Mouse (Mus musculus) MEL (cell line): ENCODE measurements at regions not wholly inside any gene's neighbourhood (a gene's known extent, or its start where the extent isn't known, plus 50 kb on each side); places are given as distances from the start of the nearest gene placed in this dataset.
A peak's percentile ranks its signal among the peaks of the same experiment; 100 is the strongest.

Experiments
- DNase-seq: peaks from one replicate; pipeline ENCODE4 v3.0.0; 2011; ENCODE audit warnings: low read depth, low spot score
- H3K27ac ChIP-seq: 2 replicates; pipeline ENCODE4 v1.5.1; 2012; ENCODE audit warnings: low read depth, mild to moderate bottlenecking, control low read depth, low read length, moderate library complexity; ENCODE audit not compliant: control insufficient read depth
- H3K27me3 ChIP-seq, 2 experiments: fragments of 150-350 bp in 1 of 2; sonication (generic) in 1 of 2; 2 replicates each; pipeline ENCODE4 v1.6.1; 2012; ENCODE audit warnings: low read length in 2 of 2, mild to moderate bottlenecking in 2 of 2, improper control_type of control experiment in 1 of 2, moderate library complexity in 1 of 2; ENCODE audit not compliant: insufficient read depth in 2 of 2, control insufficient read depth in 1 of 2
- H3K36me3 ChIP-seq, 2 experiments: 2 replicates each; pipeline ENCODE4 v1.6.1; 2012 to 2014; ENCODE audit warnings: low read length in 2 of 2, improper control_type of control experiment in 1 of 2, inconsistent platforms in 1 of 2, mild to moderate bottlenecking in 1 of 2; ENCODE audit not compliant: insufficient read depth in 2 of 2, control insufficient read depth in 1 of 2
- H3K4me1 ChIP-seq, 2 experiments: fragments of 150-350 bp in 1 of 2; sonication (generic) in 1 of 2; 2 replicates each; pipeline ENCODE4 v1.6.1; 2012; ENCODE audit warnings: low read length in 2 of 2, improper control_type of control experiment in 1 of 2, mild to moderate bottlenecking in 1 of 2; ENCODE audit not compliant: insufficient read depth in 2 of 2, control insufficient read depth in 1 of 2
- H3K4me3 ChIP-seq, 2 experiments: fragments of 150-350 bp in 1 of 2; sonication (generic) in 1 of 2; 2 replicates each; pipeline ENCODE4 v1.5.1; 2012; ENCODE audit warnings: low read depth in 2 of 2, low read length in 2 of 2, mild to moderate bottlenecking in 2 of 2, moderate library complexity in 2 of 2, control low read depth in 1 of 2, improper control_type of control experiment in 1 of 2; ENCODE audit not compliant: control insufficient read depth in 1 of 2, insufficient read depth in 1 of 2
- H3K79me2 ChIP-seq: 2 replicates; pipeline ENCODE4 v1.6.1; 2012; ENCODE audit warnings: mild to moderate bottlenecking, low read length, moderate library complexity; ENCODE audit not compliant: control insufficient read depth, poor library complexity, insufficient read depth
- H3K9ac ChIP-seq: 2 replicates; pipeline ENCODE4 v1.6.1; 2012; ENCODE audit warnings: low read depth, mild to moderate bottlenecking, control low read depth, low read length, moderate library complexity; ENCODE audit not compliant: control insufficient read depth, poor library complexity, severe bottlenecking
- H3K9me3 ChIP-seq: fragments of 150-350 bp; sonication (generic); replicated peaks from 2 replicates; pipeline ENCODE4 v1.6.1; 2012; ENCODE audit warnings: mild to moderate bottlenecking, low read length, improper control_type of control experiment, moderate library complexity; ENCODE audit not compliant: insufficient read depth
- BHLHE40 ChIP-seq: IDR thresholded peaks from 2 replicates; pipeline ENCODE4 v1.6.1; 2012; ENCODE audit warnings: low read depth, mild to moderate bottlenecking, inconsistent platforms, low read length, improper control_type of control experiment, borderline replicate concordance
- CHD1 ChIP-seq: IDR thresholded peaks from 2 replicates; pipeline ENCODE4 v1.6.1; 2012; ENCODE audit warnings: low read depth, mild to moderate bottlenecking, inconsistent platforms, low read length, improper control_type of control experiment
- CHD2 ChIP-seq: IDR thresholded peaks from 2 replicates; pipeline ENCODE4 v1.6.1; 2011; ENCODE audit warnings: low read length, improper control_type of control experiment
- CTCF ChIP-seq, 3 experiments: IDR thresholded peaks in 2 of 3; conservative IDR thresholded peaks in 1 of 3; 2 replicates each; pipeline ENCODE4 v1.5.1; 2011 to 2012; ENCODE audit warnings: low read length in 3 of 3, low read depth in 2 of 3, mild to moderate bottlenecking in 2 of 3, improper control_type of control experiment in 1 of 3, inconsistent platforms in 1 of 3, mixed read lengths in 1 of 3, moderate library complexity in 1 of 3; ENCODE audit not compliant: control insufficient read depth in 1 of 3, insufficient read depth in 1 of 3, poor library complexity in 1 of 3, severe bottlenecking in 1 of 3
- ELF1 ChIP-seq: IDR thresholded peaks from 2 replicates; pipeline ENCODE4 v1.6.1; 2014; ENCODE audit warnings: low read depth, mild to moderate bottlenecking, inconsistent platforms, low read length, improper control_type of control experiment, moderate library complexity
- GATA1 ChIP-seq: IDR thresholded peaks from 2 replicates; pipeline ENCODE4 v1.6.1; 2011; ENCODE audit warnings: low read depth, low read length, improper control_type of control experiment
- HCFC1 ChIP-seq: IDR thresholded peaks from 2 replicates; pipeline ENCODE4 v1.6.1; 2012; ENCODE audit warnings: low read depth, mild to moderate bottlenecking, inconsistent platforms, low read length, improper control_type of control experiment, moderate library complexity
- KAT2A ChIP-seq: conservative IDR thresholded peaks from 2 replicates; pipeline ENCODE4 v1.6.1; 2012; ENCODE audit warnings: low read depth, low read length, improper control_type of control experiment, inconsistent platforms
- MAFK ChIP-seq: IDR thresholded peaks from 2 replicates; pipeline ENCODE4 v1.6.1; 2011; ENCODE audit warnings: low read depth, mild to moderate bottlenecking, low read length, improper control_type of control experiment, borderline replicate concordance
- POLR2AphosphoS5 ChIP-seq: IDR thresholded peaks from 2 replicates; pipeline ENCODE4 v1.6.1; 2012; ENCODE audit warnings: low read depth, borderline replicate concordance, mild to moderate bottlenecking, inconsistent platforms, low read length, moderate library complexity, mixed read lengths
- SIN3A ChIP-seq: IDR thresholded peaks from 2 replicates; pipeline ENCODE4 v1.6.1; 2012; ENCODE audit warnings: low read length, improper control_type of control experiment, inconsistent platforms
- TBP ChIP-seq: IDR thresholded peaks from 2 replicates; pipeline ENCODE4 v1.8.0; 2011; ENCODE audit warnings: low read depth, low read length, improper control_type of control experiment
- TCF12 ChIP-seq: IDR thresholded peaks from 2 replicates; pipeline ENCODE4 v1.6.1; 2014; ENCODE audit warnings: low read depth, mild to moderate bottlenecking, inconsistent platforms, low read length, improper control_type of control experiment, moderate library complexity
- ZC3H11A ChIP-seq: IDR thresholded peaks from 2 replicates; pipeline ENCODE4 v1.6.1; 2012; ENCODE audit warnings: low read depth, mild to moderate bottlenecking, inconsistent platforms, low read length, improper control_type of control experiment
- ZNF384 ChIP-seq: IDR thresholded peaks from 2 replicates; pipeline ENCODE4 v1.6.1; 2012; ENCODE audit warnings: low read depth, mild to moderate bottlenecking, inconsistent platforms, low read length, improper control_type of control experiment

DNA sequence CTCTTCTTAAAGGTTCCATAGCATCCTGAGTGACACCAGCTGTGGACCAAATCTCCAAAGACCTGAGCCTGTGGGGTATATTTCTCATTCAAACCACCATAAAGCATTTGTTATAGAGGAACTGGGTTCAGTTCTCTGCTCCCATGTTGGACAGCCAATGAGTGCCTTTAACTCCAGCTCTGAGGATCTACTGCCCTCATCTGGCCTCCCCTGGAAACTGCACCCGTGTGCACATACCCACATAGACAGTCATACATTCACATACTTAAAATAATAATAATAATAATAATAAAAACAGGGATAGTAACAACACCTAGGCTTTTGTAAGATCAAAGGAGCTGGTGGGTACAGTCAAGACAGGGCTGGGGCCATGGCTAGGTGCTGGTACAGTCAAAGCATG lies 58.8 kb upstream of the Dok5 start:
- no peaks in the 10 kb centered on the region for H3K79me2 ChIP-seq
- H3K4me1 ChIP-seq: no peaks in the 10 kb centered on the region
- no peaks in the 10 kb centered on the region for H3K36me3 ChIP-seq
- no peaks in the 10 kb centered on the region for H3K9me3 ChIP-seq
- DNase-seq: no peak
- no peak for TF ChIP-seq CHD2
- no peak for TF ChIP-seq MAFK
- no peak for TF ChIP-seq ELF1
- no peak for TF ChIP-seq KAT2A
- no peak for TF ChIP-seq POLR2AphosphoS5
- TF ChIP-seq HCFC1: no peak
- TF ChIP-seq ZC3H11A: no peak
- TF ChIP-seq CTCF (IDR thresholded peaks at IDR 0.05 in 2 of 3, conservative IDR thresholded peaks at IDR 0.05 in 1 of 3; ENCODE audit: control insufficient read depth in 1 of 3, insufficient read depth in 1 of 3, low read depth in 2 of 3, low read length in 3 of 3, poor library complexity in 1 of 3, severe bottlenecking in 1 of 3): 0 out of 6 replicates have a peak, but pooled peaks of 1 of the 3 experiments have one; percentile 9
- TF ChIP-seq, all 39 proteins: peak for 1
- Histone ChIP-seq H3K4me3 (no peak overlapping the region), H3K9ac (no peak overlapping the region), H3K27me3 (no peaks in the 10 kb centered on the region), H3K27ac (no peak overlapping the region)

DNA sequence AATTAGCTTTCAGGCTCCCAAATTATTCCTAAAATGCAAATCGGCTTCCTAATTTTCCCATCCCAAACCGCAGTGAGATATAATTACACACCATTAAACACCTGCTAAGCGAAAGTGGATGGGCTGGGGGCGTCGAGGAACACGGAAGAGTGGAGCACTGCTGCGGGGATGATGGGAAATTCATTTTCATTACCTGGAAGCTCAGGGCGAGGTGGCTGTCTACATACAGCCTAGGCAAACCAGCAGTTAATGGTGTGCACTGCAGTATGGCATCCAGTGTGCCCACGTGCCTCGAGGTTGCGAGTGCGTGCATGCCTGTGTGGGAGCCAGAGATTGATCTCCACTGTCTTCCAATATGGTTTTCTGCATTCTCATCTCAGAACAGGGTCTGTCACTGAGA lies 62.6 kb upstream of the Dok5 start:
- Histone ChIP-seq H3K36me3 (no peaks in the 10 kb centered on the region), H3K27ac (no peak overlapping the region), H3K79me2 (no peaks in the 10 kb centered on the region), H3K9me3 (no peaks in the 10 kb centered on the region), H3K4me3 (no peak overlapping the region), H3K27me3 (no peaks in the 10 kb centered on the region), H3K9ac (no peak overlapping the region), H3K4me1 (no peaks in the 10 kb centered on the region)
- TF ChIP-seq BHLHE40 (no peak), CHD1 (no peak), TCF12 (no peak), HCFC1 (no peak), ELF1 (no peak), ZNF384 (no peak), CHD2 (no peak), GATA1 (no peak), TBP (no peak)
- DNase-seq: no peak

DNA sequence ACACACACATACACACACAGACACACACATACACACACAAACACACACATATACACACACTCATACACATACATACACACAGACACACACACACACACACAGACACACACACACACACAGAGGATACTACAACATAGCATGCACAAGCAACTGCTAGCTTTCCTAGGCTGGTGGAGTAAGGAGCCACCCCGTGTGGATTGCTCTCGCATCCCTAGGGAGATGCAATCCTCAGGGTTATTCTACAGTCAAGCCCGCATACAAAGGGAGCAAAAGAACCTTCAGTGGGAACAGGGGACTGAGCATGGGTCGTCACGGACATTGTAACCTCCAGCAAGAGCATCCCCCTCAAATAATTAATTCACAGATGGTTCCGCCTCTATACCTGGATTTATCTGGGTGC lies 63.1 kb upstream of the Dok5 start:
- no peaks in the 10 kb centered on the region for H3K4me1 ChIP-seq
- H3K9me3 ChIP-seq: no peaks in the 10 kb centered on the region
- H3K9ac ChIP-seq: no peak overlapping the region
- no peaks in the 10 kb centered on the region for H3K36me3 ChIP-seq
- H3K27me3 ChIP-seq: no peaks in the 10 kb centered on the region
- H3K27ac ChIP-seq: no peak overlapping the region
- H3K4me3 ChIP-seq: no peak overlapping the region
- TF ChIP-seq MAFK (no peak), SIN3A (no peak), CTCF (IDR thresholded peaks at IDR 0.05 in 2 of 3, conservative IDR thresholded peaks at IDR 0.05 in 1 of 3; ENCODE audit: control insufficient read depth in 1 of 3, insufficient read depth in 1 of 3, low read depth in 2 of 3, low read length in 3 of 3, poor library complexity in 1 of 3, severe bottlenecking in 1 of 3) (no peak), ZNF384 (no peak)
- no peak for DNase-seq
- no peaks in the 10 kb centered on the region for H3K79me2 ChIP-seq
